Mouse (Mus musculus) right cerebral cortex, postnatal 4 days (tissue): ENCODE measurements at regions not wholly inside any gene's neighbourhood (a gene's known extent, or its start where the extent isn't known, plus 50 kb on each side); places are given as distances from the start of the nearest gene placed in this dataset.
"Not testable (repeated sequence)": the region's sequence is repeated elsewhere in the genome, so short reads cannot be mapped to it uniquely, and the experiment has no call there.

Source experiments
- DNase-seq: peaks from one replicate; pipeline ENCODE4 v3.0.0-alpha.2; 2022

DNA sequence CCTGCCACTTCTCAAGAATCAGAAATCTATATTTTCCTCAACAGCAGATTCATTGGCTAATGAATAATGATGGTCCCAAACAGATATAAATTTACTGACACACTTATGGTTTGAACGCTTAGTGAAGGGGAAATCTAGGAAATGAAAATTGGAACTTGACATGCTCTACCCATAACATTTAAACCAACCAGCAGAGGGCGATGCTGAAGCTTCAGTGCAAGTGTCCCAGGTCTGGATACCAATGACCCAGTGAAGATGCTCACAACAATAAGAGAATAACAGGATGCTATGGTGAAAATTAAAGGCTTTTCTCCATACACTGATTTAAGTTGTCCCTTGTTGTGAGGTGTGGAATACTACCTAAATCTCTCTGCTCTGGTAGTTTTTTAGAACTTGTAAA, 236.0 kb upstream of the Rorb start:
- DNase-seq: no peak

DNA sequence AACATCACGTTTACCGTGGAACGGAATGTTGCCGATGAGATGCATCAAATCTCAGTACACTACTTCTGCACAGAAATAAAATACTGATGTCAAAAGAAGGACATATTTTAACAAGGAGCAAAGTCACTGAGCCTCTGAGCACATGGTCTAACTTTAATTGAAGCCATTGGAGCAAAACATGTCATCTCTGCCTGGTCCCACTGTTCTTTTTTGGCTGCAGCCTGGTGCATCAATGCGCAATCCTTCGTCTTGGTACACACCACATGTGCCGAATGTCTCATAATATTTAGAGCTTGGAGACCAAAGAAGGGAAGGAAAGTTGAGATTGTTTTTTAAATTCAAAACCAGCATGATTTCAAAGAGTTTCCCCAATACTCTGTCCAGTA, 233.4 kb upstream of the Rorb start:
- no peak for DNase-seq

DNA sequence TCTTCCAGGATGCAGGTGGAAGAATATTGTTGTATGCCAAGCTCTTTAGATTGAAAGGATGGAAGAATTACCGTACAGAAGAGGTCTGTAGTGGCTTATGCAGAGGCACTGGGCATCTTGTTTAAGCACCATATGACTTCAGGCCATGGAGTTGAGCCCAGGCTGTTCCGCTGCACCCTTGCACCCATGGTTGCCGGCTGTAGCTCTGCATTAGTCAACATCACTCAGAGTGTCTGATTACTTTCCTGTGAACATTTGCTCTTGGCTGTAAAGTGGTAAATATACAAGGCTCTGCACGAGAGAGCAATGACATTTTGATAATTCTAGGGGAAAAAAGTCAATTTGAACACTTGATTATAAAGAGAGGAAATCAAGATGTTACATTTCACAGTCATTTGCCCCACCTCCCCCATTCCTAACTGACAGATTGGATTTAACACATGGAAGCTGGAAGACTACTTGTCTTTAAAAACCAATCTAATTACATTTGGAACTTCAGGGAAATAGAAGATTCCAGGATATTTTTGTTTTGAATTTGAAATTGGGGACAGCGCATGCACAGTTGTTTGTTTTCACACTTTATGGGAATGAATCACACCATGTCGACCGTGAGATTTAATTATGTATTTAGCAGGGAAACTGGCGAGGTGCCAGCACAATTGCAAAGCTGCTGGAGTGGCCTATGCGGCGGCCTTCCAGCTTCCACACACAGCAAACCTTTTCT, 232.9 kb upstream of the Rorb start:
- peak; percentile 71 for DNase-seq

- DNase-seq: not testable (repeated sequence)
These were observed 196.1 kb upstream of the Rorb start for GRCm38 (mm10) chr19:19307142-19307541.

- no peak for DNase-seq
These were observed 195.6 kb upstream of the Rorb start for GRCm38 (mm10) chr19:19306476-19307131.

DNA sequence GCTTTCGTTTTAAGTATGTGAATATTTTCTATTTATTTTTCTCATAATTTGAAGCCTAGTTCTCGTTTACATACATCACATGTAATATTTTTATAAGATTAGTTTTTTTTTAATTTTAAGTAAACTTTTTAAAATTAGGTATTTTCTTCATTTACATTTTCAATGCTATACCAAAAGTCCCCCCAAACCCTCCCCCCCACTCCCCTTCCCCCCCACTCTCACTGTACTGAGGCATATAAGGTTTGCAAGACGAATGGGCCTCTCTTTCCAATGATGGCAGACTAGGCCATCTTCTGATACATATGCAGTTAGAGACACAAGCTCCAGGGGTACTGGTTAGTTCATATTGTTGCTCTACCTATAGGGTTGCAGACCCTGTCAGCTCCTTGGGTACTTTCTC, 174.9 kb upstream of the Rorb start:
- not testable (repeated sequence) for DNase-seq

DNA sequence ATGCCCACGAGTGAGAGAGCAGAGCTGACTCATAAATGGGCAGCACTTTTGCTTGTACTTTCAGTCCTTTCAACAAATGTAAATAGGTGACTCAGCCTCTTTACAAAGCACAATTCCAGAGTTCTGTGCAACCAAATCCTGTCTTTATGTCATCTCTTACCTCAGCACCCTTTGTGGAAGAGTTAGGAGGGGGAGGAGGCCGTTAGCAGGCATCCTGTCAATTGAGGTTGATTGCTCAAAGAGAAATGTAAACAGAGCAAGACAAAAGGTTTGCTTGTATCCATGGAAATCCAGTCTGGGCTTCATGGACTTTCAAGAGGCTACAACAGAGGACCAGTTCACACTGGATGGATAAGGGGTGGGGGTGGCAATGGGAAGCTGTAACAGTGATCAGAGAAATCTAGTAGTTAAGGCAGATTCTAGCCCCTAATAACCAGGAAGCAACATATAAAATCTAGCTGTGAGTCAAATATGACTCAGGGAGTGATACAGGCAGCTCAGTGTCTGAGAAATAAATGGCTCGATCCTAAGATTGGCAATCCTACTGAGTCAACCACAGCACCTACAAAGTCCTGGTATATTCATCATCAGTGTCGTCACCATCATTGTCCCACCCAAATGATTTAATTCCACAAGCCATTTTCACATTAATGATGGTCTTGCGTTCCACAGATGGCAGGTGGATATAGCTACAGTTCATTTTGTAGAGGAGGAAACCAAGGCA, 136.0 kb upstream of the Rorb start:
- DNase-seq: no peak

GRCm38 (mm10) chr19:19229305-19229994, 118.5 kb upstream of the Rorb start:
- no peak for DNase-seq

DNA sequence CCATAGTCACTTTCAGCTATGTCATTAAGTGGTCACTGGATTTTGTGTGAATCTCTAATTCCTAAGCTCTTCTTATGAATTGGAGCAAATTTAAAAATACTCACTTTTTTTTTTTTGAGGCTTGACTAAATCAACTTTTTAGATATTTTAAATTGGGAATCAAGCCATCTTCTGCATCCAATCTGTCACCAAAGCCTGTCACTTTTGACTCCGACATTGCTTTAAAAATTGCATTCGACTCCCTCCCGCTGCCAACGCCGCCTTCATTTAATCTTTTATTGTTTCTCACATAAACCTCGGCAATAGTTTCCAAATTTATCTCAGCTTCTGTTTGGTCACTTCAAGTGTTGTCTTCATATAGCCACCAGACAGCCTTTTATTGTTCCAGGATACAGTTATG, 109.8 kb upstream of the Rorb start:
- no peak for DNase-seq

GRCm38 (mm10) chr19:19219352-19219751, 108.4 kb upstream of the Rorb start:
- no peak for DNase-seq

- DNase-seq: no peak
These were observed 107.7 kb upstream of the Rorb start for GRCm38 (mm10) chr19:19218700-19219099.

- peak; percentile 5 for DNase-seq
These were observed 88.5 kb upstream of the Rorb start for GRCm38 (mm10) chr19:19199534-19199933.

GRCm38 (mm10) chr19:19198780-19199179, 87.8 kb upstream of the Rorb start:
- DNase-seq: no peak

DNA sequence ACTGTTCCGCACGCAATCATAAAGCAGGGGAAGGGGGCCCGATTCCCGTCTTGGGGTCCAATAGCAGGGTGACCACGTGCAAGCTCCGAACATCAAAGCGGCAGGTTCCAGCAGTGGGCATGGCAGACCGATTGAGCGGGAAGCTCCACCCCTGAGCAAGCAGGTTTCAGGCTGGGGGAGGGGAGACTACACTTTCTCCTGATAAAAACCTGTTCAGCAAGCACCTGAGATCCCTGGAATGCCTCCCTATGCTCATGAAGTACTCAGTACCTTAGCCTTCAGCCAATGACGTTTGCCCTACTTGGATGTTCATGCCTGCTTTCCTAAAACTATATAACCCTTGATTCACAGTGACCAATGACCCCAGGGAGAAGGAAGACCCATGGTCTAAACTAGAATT, 83.7 kb upstream of the Rorb start:
- no peak for DNase-seq

DNA sequence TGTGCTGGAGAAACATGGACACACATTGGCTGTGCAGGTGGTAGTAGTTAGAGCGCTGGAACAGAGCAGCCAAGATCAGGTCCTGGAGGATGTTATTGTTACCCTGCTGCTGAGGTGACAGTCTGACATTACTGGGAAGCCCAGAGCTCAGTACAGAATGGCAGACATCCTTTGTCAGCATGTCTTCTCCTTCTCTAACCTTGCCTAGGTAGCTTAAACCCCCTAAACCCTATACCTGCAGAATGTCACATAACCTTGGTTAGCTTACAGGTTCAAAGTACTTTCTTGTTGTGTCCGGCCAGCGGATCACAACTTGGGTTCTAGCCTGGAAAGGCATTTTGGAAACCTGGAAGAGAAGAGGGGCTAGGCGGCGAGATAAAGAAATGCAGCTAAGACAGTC, 83.3 kb upstream of the Rorb start:
- no peak for DNase-seq

- DNase-seq: no peak
These were observed 61.8 kb upstream of the Rorb start for GRCm38 (mm10) chr19:19172767-19173166.

DNA sequence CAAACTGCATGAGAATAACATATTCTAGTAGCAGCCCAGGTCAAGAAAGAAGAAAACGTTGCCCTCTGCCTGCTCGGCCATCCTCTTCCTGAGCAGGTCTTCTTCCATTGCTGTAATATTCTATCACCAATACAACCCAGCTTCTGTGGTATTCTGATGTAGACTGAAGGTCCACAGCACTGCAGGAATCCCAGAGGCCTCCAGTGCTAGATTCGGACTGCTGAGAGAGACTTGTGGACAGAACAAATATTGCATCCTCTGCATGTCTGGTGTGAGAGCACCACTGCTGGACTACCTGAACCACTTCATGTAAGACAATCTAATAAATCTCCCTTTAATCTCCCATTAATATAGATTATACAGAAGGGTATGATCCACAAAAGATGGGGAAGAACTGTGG, 59.8 kb upstream of the Rorb start:
- no peak for DNase-seq
